Mouse (Mus musculus): ENCODE measurements around the gene Rundc3a.

- TF ChIP-seq CTCF (IDR thresholded peaks at IDR 0.05; ENCODE audit: low read depth, low read length) (peak; percentile 90), TAL1 (conservative IDR thresholded peaks at IDR 0.05; ENCODE audit: low read depth, low read length) (no peak)
Observed at GRCm38 (mm10) chr11:102411704-102412103, 18.5 kb downstream of the Rundc3a start.
